Mouse (Mus musculus): ENCODE measurements at regions not wholly inside any gene's neighbourhood (a gene's known extent, or its start where the extent isn't known, plus 50 kb on each side); places are given as distances from the start of the nearest gene placed in this dataset.

- TF ChIP-seq GATA1 (IDR thresholded peaks at IDR 0.05; ENCODE audit: borderline replicate concordance, low read length), result no peak
- TF ChIP-seq FLI1 (IDR thresholded peaks at IDR 0.05; ENCODE audit: low read length), result no peak
- Histone ChIP-seq H3K4me1 (no peaks in the 10 kb centered on the region), H3K27me3 (replicated peaks) (no peaks in the 10 kb centered on the region)
Observed at GRCm38 (mm10) chr2:116709608-116710007, 168.9 kb upstream of the Tmco5 start.

GRCm38 (mm10) chr2:116716529-116717201 is 161.8 kb upstream of the Tmco5 start:
- TF ChIP-seq GATA1 (IDR thresholded peaks at IDR 0.05; ENCODE audit: borderline replicate concordance, low read length), result no peak
- TF ChIP-seq FLI1 (IDR thresholded peaks at IDR 0.05; ENCODE audit: low read length), result no peak
- Histone ChIP-seq H3K4me1 (no peaks in the 10 kb centered on the region), H3K4me3 (replicated peaks) (no peak overlapping the region), H3K36me3 (replicated peaks; ENCODE audit: low read length) (no peaks in the 10 kb centered on the region), H3K9me3 (no peaks in the 10 kb centered on the region), H3K27me3 (replicated peaks) (no peaks in the 10 kb centered on the region)

More at GRCm38 (mm10) chr2:116709608-116710007, 168.9 kb upstream of the Tmco5 start:
- no peaks in the 10 kb centered on the region for H3K36me3 ChIP-seq (replicated peaks; ENCODE audit: low read length)
- no peak overlapping the region for H3K4me3 ChIP-seq (replicated peaks)
- H3K9me3 ChIP-seq, result no peaks in the 10 kb centered on the region

- no peak overlapping the region for H3K4me3 ChIP-seq (replicated peaks)
- no peaks in the 10 kb centered on the region for H3K27me3 ChIP-seq (replicated peaks)
- no peaks in the 10 kb centered on the region for H3K36me3 ChIP-seq (replicated peaks; ENCODE audit: low read length)
- no peaks in the 10 kb centered on the region for H3K4me1 ChIP-seq
- TF ChIP-seq FLI1 (IDR thresholded peaks at IDR 0.05; ENCODE audit: low read length) (no peak), GATA1 (IDR thresholded peaks at IDR 0.05; ENCODE audit: borderline replicate concordance, low read length) (no peak)
- H3K9me3 ChIP-seq, result no peaks in the 10 kb centered on the region
Observed at GRCm38 (mm10) chr2:116718637-116719036, 159.9 kb upstream of the Tmco5 start.

DNA sequence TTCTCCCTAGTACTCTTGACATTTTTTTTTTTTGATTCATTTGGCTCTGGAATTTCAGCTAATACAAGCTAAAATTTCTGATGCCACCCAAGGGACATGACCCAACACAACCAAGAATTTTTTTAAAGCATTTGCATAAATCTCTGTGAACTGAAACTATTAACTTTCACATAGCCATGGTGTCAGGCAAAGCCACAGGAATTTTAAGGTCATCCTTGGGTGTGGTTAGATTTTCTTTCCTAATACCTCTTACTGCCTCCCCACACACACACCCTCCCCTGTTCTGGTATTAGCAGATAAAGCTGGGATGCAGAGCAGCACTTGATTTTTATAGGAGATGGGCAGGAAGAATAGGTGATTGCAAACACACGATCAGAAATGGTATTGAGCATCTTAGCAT is 150.9 kb upstream of the Tmco5 start:
- Histone ChIP-seq H3K27me3 (replicated peaks) (no peaks in the 10 kb centered on the region), H3K4me1 (no peaks in the 10 kb centered on the region), H3K4me3 (replicated peaks) (no peak overlapping the region), H3K36me3 (replicated peaks; ENCODE audit: low read length) (no peaks in the 10 kb centered on the region), H3K9me3 (no peaks in the 10 kb centered on the region)
- no peak for TF ChIP-seq GATA1 (IDR thresholded peaks at IDR 0.05; ENCODE audit: borderline replicate concordance, low read length)
- TF ChIP-seq FLI1 (IDR thresholded peaks at IDR 0.05; ENCODE audit: low read length), result no peak

- Histone ChIP-seq H3K27me3 (replicated peaks) (no peaks in the 10 kb centered on the region), H3K4me1 (no peaks in the 10 kb centered on the region), H3K9me3 (no peaks in the 10 kb centered on the region), H3K36me3 (replicated peaks; ENCODE audit: low read length) (no peaks in the 10 kb centered on the region), H3K4me3 (replicated peaks) (no peak overlapping the region)
- TF ChIP-seq GATA1 (IDR thresholded peaks at IDR 0.05; ENCODE audit: borderline replicate concordance, low read length), result no peak
- TF ChIP-seq FLI1 (IDR thresholded peaks at IDR 0.05; ENCODE audit: low read length), result no peak
Observed at GRCm38 (mm10) chr2:116735702-116736101, 142.8 kb upstream of the Tmco5 start.

GRCm38 (mm10) chr2:116768459-116769047 is 109.9 kb upstream of the Tmco5 start:
- Histone ChIP-seq H3K4me1 (no peaks in the 10 kb centered on the region), H3K36me3 (replicated peaks; ENCODE audit: low read length) (no peaks in the 10 kb centered on the region), H3K27me3 (replicated peaks) (no peaks in the 10 kb centered on the region), H3K4me3 (replicated peaks) (no peak overlapping the region), H3K9me3 (no peaks in the 10 kb centered on the region)
- no peak for TF ChIP-seq GATA1 (IDR thresholded peaks at IDR 0.05; ENCODE audit: borderline replicate concordance, low read length)
- no peak for TF ChIP-seq FLI1 (IDR thresholded peaks at IDR 0.05; ENCODE audit: low read length)

- Histone ChIP-seq H3K27me3 (replicated peaks) (no peaks in the 10 kb centered on the region), H3K9me3 (no peaks in the 10 kb centered on the region), H3K4me3 (replicated peaks) (no peak overlapping the region), H3K4me1 (no peaks in the 10 kb centered on the region), H3K36me3 (replicated peaks; ENCODE audit: low read length) (no peaks in the 10 kb centered on the region)
- TF ChIP-seq GATA1 (IDR thresholded peaks at IDR 0.05; ENCODE audit: borderline replicate concordance, low read length), result no peak
- TF ChIP-seq FLI1 (IDR thresholded peaks at IDR 0.05; ENCODE audit: low read length), result no peak
Observed at GRCm38 (mm10) chr2:116769186-116769585, 109.3 kb upstream of the Tmco5 start.

GRCm38 (mm10) chr2:116772569-116772968 is 105.9 kb upstream of the Tmco5 start:
- Histone ChIP-seq H3K4me3 (replicated peaks) (no peak overlapping the region), H3K9me3 (no peaks in the 10 kb centered on the region), H3K27me3 (replicated peaks) (no peaks in the 10 kb centered on the region), H3K36me3 (replicated peaks; ENCODE audit: low read length) (no peaks in the 10 kb centered on the region), H3K4me1 (no peaks in the 10 kb centered on the region)
- TF ChIP-seq GATA1 (IDR thresholded peaks at IDR 0.05; ENCODE audit: borderline replicate concordance, low read length) (no peak), FLI1 (IDR thresholded peaks at IDR 0.05; ENCODE audit: low read length) (no peak)

DNA sequence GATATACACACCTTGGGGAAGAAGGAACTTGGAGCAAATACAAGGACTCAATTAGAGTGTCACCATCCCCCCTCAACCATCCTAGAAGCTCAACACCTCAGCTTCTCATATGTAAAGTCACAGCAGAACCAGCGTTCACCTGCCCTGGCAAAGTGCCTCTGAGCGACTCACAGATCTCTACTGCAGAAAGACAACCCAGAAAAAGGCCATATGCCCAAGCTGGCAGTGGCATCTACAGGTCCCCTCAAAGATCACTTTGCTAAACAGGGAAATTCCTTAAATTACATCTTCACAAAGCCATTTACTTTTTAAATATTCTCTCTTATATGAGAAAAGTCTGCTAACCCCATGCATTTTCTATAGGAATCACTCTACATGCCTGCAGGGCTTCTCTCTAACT is 78.3 kb upstream of the Tmco5 start:
- no peaks in the 10 kb centered on the region for H3K27me3 ChIP-seq (replicated peaks)
- no peak overlapping the region for H3K4me3 ChIP-seq (replicated peaks)
- TF ChIP-seq FLI1 (IDR thresholded peaks at IDR 0.05; ENCODE audit: low read length) (no peak), GATA1 (IDR thresholded peaks at IDR 0.05; ENCODE audit: borderline replicate concordance, low read length) (no peak)
- H3K36me3 ChIP-seq (replicated peaks; ENCODE audit: low read length), result no peaks in the 10 kb centered on the region
- H3K9me3 ChIP-seq, result no peaks in the 10 kb centered on the region
- no peaks in the 10 kb centered on the region for H3K4me1 ChIP-seq

DNA sequence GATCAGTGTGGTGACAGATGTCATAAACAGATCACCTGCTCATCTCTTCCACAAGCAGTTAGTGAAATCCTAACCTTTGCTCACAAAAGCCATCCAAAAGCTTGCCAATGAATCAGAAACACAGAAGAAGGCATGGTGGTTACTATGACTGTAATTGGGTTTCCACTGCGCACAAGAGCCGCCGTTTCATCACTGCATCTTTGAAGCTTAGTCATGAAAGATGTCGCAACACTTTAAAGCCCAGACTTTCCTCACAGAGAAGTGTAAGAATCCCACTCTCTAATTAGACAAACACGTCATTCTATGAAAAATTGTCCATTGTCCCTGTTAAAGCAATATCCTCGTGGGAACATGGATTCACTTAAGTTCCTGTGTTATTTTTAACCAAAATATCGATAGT is 76.9 kb upstream of the Tmco5 start:
- Histone ChIP-seq H3K9me3 (no peaks in the 10 kb centered on the region), H3K36me3 (replicated peaks; ENCODE audit: low read length) (no peaks in the 10 kb centered on the region), H3K4me1 (no peaks in the 10 kb centered on the region), H3K4me3 (replicated peaks) (no peak overlapping the region), H3K27me3 (replicated peaks) (no peaks in the 10 kb centered on the region)
- TF ChIP-seq GATA1 (IDR thresholded peaks at IDR 0.05; ENCODE audit: borderline replicate concordance, low read length), result no peak
- TF ChIP-seq FLI1 (IDR thresholded peaks at IDR 0.05; ENCODE audit: low read length), result no peak

All from megakaryocyte, embryonic 14.5 days (primary cell).